Mouse (Mus musculus) urinary bladder, postnatal 14 days (tissue): ENCODE results near the gene Frmd8.
A peak's percentile ranks its signal among the peaks of the same experiment; 100 is the strongest.

ENCODE experiments used
- DNase-seq: peaks from one replicate; pipeline ENCODE4 v3.0.0; 2021; ENCODE audit warnings: low spot score

Gene Frmd8

GRCm38 (mm10) chr19:5849843-5850527 is 25.1 kb downstream of the Frmd8 start:
- peak; percentile 97 for DNase-seq

- DNase-seq = peak; percentile 60
Measured at GRCm38 (mm10) chr19:5848826-5849672, 26.0 kb downstream of the Frmd8 start.

- peak; percentile 66 for DNase-seq
Measured at GRCm38 (mm10) chr19:5848032-5848825, 26.8 kb downstream of the Frmd8 start.

GRCm38 (mm10) chr19:5847306-5847796 is 27.7 kb downstream of the Frmd8 start:
- no peak for DNase-seq

- peak; percentile 92 for DNase-seq
Measured at GRCm38 (mm10) chr19:5846557-5847305, 28.3 kb downstream of the Frmd8 start.

- DNase-seq = no peak
Measured at GRCm38 (mm10) chr19:5846154-5846553, 28.9 kb downstream of the Frmd8 start.

- peak; percentile 96 for DNase-seq
Measured at GRCm38 (mm10) chr19:5845319-5846135, 29.5 kb downstream of the Frmd8 start.

- DNase-seq = no peak
Measured at GRCm38 (mm10) chr19:5844831-5845318, 30.2 kb downstream of the Frmd8 start.

GRCm38 (mm10) chr19:5843781-5844691 is 31.0 kb downstream of the Frmd8 start:
- no peak for DNase-seq

GRCm38 (mm10) chr19:5842785-5843730 is 32.0 kb downstream of the Frmd8 start:
- DNase-seq = no peak

GRCm38 (mm10) chr19:5841999-5842784 is 32.9 kb downstream of the Frmd8 start:
- no peak for DNase-seq

- no peak for DNase-seq
Measured at GRCm38 (mm10) chr19:5841389-5841946, 33.6 kb downstream of the Frmd8 start.

GRCm38 (mm10) chr19:5840890-5841388 is 34.1 kb downstream of the Frmd8 start:
- no peak for DNase-seq

GRCm38 (mm10) chr19:5840086-5840889 is 34.8 kb downstream of the Frmd8 start:
- no peak for DNase-seq

GRCm38 (mm10) chr19:5839317-5840085 is 35.6 kb downstream of the Frmd8 start:
- no peak for DNase-seq

GRCm38 (mm10) chr19:5838892-5839165 is 36.2 kb downstream of the Frmd8 start:
- no peak for DNase-seq
